Mouse (Mus musculus) midbrain, embryonic 14.5 days (tissue): ENCODE results near the gene Cypt15. TPM values are rescaled to one million over a fixed set of nuclear protein-coding genes. Genes with fewer than 3 reads are reported as not detected.
"Not testable (repeated sequence)": the region's sequence is repeated elsewhere in the genome, so short reads cannot be mapped to it uniquely, and the experiment has no call there.

Source experiments
- ATAC-seq: fragments of 200-750 bp; cut with Nextera tagmentation; 2 replicates; pipeline ENCODE4 v1.8.0; 2017; ENCODE audit warnings: moderate number of reproducible peaks, moderate library complexity; ENCODE audit not compliant: low FRiP score, low TSS enrichment
- DNase-seq: peaks from one replicate; pipeline ENCODE4 v3.0.0-alpha.2; 2015
- H3K27ac ChIP-seq: fragments of 300-500 bp; sonication (generic); replicated peaks from 2 replicates; pipeline ENCODE4 v1.5.1; 2014; ENCODE audit warnings: mild to moderate bottlenecking, low read depth, low read length, moderate library complexity
- H3K27me3 ChIP-seq: fragments of 300-500 bp; sonication (generic); 2 replicates; pipeline ENCODE4 v1.6.1; 2014; ENCODE audit warnings: low read length, control low read depth, mixed read lengths; ENCODE audit not compliant: control insufficient read depth, insufficient read depth
- H3K36me3 ChIP-seq: fragments of 300-500 bp; sonication (generic); 2 replicates; pipeline ENCODE4 v1.6.1; 2014; ENCODE audit warnings: low read length, control low read depth; ENCODE audit not compliant: control insufficient read depth, insufficient read depth
- H3K4me1 ChIP-seq: fragments of 300-500 bp; sonication (generic); 2 replicates; pipeline ENCODE4 v1.6.1; 2014; ENCODE audit warnings: mild to moderate bottlenecking, antibody characterized with exemption, low read length, control low read depth; ENCODE audit not compliant: control insufficient read depth, insufficient read depth
- H3K4me2 ChIP-seq: fragments of 300-500 bp; sonication (generic); 2 replicates; pipeline ENCODE4 v1.6.1; 2014; ENCODE audit warnings: mild to moderate bottlenecking, low read length, moderate library complexity
- H3K4me3 ChIP-seq: fragments of 300-500 bp; sonication (generic); replicated peaks from 2 replicates; pipeline ENCODE4 v1.5.1; 2014; ENCODE audit warnings: low read depth, low read length
- H3K9ac ChIP-seq: fragments of 300-500 bp; sonication (generic); replicated peaks from 2 replicates; pipeline ENCODE4 v1.6.1; 2014; ENCODE audit warnings: mild to moderate bottlenecking, low read length, moderate library complexity
- H3K9me3 ChIP-seq: fragments of 300-500 bp; sonication (generic); 2 replicates; pipeline ENCODE4 v1.6.1; 2016; ENCODE audit warnings: low read length, control low read depth, mixed read lengths; ENCODE audit not compliant: control insufficient read depth
- WGBS: fragments of 180-500 bp; shearing (Covaris S2); extraction: QIAGEN DNeasy Blood & Tissue Kit; methylation state at CpG from one replicate; pipeline ENCODE4 v1.1.7; 2014; 5-methylcytosine and 5-hydroxymethylcytosine counted together
- polyA plus RNA-seq: library from polyadenylated mRNA; unstranded; fragments of >200 nt; fragmentation: Nextera tagmentation; extraction: Ambion mirVana; gene quantifications from 2 replicates; pipeline ENCODE4 v1.2.1, GENCODE M21; 2014

Gene Cypt15
- polyA plus RNA-seq = not detected in 2 replicates

DNA sequence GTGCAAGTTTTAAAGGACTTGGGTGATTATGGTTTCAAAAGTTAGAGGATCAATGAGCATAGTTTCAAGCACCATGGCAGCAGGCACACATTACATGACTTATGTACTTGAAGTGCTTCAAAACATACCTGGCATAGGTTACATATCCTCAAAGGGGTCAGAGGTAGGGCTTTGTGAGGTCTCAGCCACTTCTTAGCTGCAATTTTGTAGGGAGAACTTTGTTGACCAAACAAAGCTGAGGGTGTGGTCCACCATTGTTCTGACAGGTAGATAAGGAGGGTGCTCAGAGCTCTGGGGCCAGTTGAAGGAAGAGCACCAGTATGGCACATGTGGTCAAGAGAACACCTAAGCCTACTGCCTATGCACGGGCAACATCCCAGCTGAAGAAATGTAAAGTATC is at the start of gene Cypt15:
TSS of gene Cypt15 (plus strand) at position 301 of the 400 bp plus-strand sequence.
- not testable (repeated sequence) for H3K27ac ChIP-seq, H3K9me3 ChIP-seq, H3K4me1 ChIP-seq, H3K9ac ChIP-seq, H3K27me3 ChIP-seq, H3K4me3 ChIP-seq, ATAC-seq, DNase-seq, H3K36me3 ChIP-seq, H3K4me2 ChIP-seq
- WGBS = 76% methylated on average over 1 of the region's 1 CpGs

- Histone ChIP-seq H3K4me1 (no peaks in the 10 kb centered on the region), H3K4me3 (no peak overlapping the region), H3K9me3 (no peaks in the 10 kb centered on the region), H3K36me3 (no peaks in the 10 kb centered on the region), H3K4me2 (no peak overlapping the region), H3K27me3 (no peaks in the 10 kb centered on the region), H3K9ac (no peak overlapping the region), H3K27ac (no peak overlapping the region)
- DNase-seq (no peak), ATAC-seq (no peak)
- WGBS = 88% methylated on average over 2 of the region's 2 CpGs
Observed at GRCm38 (mm10) chrX:39370932-39371331, 24.9 kb downstream of the Cypt15 start.

- no peak overlapping the region for H3K4me3 ChIP-seq
- H3K9me3 ChIP-seq = no peaks in the 10 kb centered on the region
- no peak for DNase-seq
- no peaks in the 10 kb centered on the region for H3K27me3 ChIP-seq
- no peak overlapping the region for H3K9ac ChIP-seq
- no peaks in the 10 kb centered on the region for H3K4me1 ChIP-seq
- no peaks in the 10 kb centered on the region for H3K36me3 ChIP-seq
- no peak for ATAC-seq
- whole genome bisulfite sequencing = 64% methylated on average over 2 of the region's 2 CpGs
- H3K4me2 ChIP-seq = no peak overlapping the region
- no peak overlapping the region for H3K27ac ChIP-seq
Observed at GRCm38 (mm10) chrX:39378830-39379229, 32.8 kb downstream of the Cypt15 start.

DNA sequence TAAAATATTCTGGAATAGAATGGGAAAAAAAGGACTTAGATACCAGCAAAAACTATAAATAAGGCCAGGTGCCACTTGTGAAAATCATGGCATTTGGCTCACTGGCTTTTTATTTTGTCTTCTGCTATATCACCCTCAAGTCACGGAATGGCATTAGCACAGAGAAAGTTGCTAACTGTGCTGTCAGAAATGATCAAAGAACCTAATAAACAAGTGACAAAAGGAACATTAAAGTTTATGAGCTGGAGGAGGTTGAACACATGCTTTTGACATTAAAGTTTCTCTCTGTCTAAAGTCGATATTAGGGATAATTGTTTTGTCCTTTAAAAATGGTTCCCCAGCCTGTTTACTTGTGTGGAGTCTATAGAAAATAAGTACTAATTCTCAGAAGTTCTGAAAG is 37.7 kb downstream of the Cypt15 start:
- 68% methylated on average over 2 of the region's 2 CpGs for WGBS

More for the DNA sequence above, 37.7 kb downstream of the Cypt15 start:
- H3K27me3 ChIP-seq = no peaks in the 10 kb centered on the region
- H3K4me1 ChIP-seq = no peaks in the 10 kb centered on the region
- H3K4me2 ChIP-seq = no peak overlapping the region
- no peak overlapping the region for H3K9ac ChIP-seq
- no peak overlapping the region for H3K27ac ChIP-seq
- no peak for ATAC-seq
- DNase-seq = no peak
- no peak overlapping the region for H3K4me3 ChIP-seq
- no peaks in the 10 kb centered on the region for H3K36me3 ChIP-seq
- no peaks in the 10 kb centered on the region for H3K9me3 ChIP-seq
